Mouse (Mus musculus) right cerebral cortex, postnatal 36 days (tissue): ENCODE results near the gene Cdon.

Experiments used
- DNase-seq, 2 experiments: peaks; one replicate each; pipeline ENCODE4 v3.0.0; 2022; ENCODE audit warnings: low spot score in 2 of 2, mixed read lengths in 1 of 2

The Cdon gene

GRCm38 (mm10) chr9:35539001-35539750, 118.2 kb downstream of the Cdon start:
- DNase-seq = no peak

DNA sequence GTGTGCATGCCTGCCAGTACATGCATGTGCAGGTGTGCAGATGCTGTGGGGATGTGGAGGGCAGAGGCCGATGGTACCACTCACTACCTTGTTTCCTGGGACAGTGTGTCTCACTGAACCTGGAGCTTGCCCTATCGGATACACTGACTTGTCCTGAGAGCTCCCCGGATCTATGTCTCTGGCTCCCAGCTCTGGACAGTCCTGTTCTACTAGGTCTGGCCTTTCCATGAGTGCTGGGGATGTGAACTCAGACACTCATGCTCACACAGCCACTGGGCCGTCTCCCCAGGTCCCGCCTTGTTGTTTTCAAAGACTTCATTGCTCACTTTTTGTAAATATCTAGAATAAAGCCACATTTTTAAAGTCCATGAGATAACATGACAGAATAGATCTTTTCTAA, 120.1 kb downstream of the Cdon start:
- DNase-seq = no peak

DNA sequence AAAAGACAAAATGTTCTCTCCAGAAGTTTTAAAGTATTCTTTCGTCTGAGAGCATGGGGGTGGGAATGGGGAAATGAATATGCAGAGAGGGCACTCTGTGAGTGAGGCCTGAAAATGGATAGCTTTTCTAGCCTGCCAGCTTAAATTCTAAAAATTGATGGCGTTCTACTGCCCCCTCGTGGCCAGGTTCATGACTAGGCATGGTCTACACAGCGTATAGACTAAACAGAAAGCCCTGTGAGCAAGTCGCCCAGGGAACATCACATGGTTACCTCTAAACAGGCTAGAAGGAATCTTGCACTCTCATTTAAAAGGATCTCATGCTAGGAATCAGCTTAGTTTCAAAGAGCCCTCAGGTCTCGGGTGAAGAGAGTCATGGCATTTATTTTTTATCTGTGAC, 120.6 kb downstream of the Cdon start:
- peak; percentile 43 to 55 for DNase-seq

DNA sequence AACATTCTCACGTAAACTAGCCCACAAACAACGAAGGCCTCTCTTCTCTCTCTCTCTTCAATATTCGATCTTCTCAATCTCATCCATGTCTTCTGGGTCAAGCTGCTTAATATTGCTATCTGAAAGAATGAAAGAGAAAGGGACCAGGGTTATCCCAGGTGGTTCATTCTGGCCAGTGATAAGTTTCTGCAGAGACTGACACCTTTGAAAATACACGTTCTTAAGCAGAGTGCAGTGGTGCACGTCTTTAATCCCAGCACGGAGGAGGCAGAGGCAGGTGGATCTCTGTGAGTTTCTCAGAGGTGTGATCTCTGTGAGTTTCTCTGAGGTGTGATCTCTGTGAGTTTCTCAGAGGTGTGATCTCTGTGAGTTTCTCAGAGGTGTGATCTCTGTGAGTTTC, 121.0 kb downstream of the Cdon start:
- DNase-seq = no peak

- DNase-seq = no peak
Measured at GRCm38 (mm10) chr9:35543099-35543860, 122.4 kb downstream of the Cdon start.

DNA sequence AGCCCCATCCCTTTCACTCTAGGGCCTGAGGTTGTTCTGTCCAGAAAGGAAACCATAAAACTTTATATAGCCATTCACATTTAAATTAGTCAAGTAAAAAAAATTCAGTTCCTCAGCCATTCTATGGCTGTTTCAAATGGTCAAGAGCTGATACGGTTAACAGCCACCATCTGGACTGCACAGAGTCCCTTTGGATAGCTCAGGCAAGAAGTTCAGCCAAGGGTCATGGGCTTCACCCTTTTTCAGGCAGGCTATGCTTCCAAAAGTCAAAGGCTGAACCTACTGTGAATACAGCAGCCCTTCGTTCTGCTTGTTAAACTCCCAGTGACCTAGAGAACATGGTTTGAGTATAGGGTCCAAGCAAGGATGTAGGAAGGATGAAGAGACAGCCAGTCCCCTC, 123.7 kb downstream of the Cdon start:
- no peak for DNase-seq

DNA sequence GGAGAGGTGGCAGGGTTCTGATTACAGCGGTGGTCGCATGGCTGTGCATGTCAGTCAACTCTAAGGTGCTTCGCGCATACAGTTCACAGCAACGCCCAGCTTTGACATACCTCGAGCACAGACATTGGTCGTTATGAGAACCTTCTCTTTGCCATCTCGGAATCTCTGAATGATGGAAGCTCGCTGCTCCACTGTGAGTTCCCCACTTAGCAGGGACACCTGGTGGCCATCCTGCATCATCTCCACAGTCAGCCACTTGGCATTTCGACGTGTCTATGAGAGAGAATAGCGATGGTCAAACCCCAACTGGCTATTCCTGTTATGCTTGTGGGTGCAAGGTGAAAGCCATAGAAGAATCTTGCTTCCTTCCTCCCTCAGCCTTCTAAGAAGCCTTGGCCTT, 124.8 kb downstream of the Cdon start:
- no peak for DNase-seq

- DNase-seq = no peak
Measured at GRCm38 (mm10) chr9:35546745-35547144, 125.8 kb downstream of the Cdon start.

GRCm38 (mm10) chr9:35548455-35548854, 127.5 kb downstream of the Cdon start:
- DNase-seq = no peak

DNA sequence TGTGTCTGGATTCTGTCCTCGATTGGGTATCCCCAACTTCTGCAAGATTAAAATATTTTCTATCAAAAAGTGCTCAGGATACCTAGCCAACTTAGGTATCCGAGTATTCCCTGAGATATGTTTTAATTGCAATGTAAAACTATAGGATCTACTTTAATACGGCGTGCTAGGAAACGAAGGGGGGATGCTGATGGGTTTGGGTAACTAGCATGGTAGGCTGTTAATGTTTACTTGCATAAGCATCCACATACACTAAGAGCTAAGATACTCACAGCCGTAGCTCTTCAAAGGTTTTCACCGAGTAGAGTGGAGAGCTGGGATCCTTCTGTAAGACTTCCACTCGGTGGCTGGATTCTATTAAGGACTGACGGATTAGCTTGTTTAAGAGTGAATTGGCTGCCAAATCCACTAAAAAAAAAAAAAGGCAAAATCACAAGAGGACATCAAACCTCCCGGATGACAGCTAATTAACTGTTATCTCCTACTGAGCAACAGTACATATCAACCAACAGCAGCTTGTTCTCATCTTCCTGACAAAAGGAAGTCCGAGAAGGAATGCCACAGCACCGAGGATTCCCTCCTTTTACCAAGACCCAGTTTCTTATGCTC, 135.7 kb downstream of the Cdon start:
- DNase-seq = no peak
